Mouse (Mus musculus) lung, postnatal 0 days (tissue): ENCODE results near the gene Syne3.

Experiments
- CTCF ChIP-seq: IDR thresholded peaks from 2 replicates; pipeline ENCODE4 v1.5.1; 2016; ENCODE audit warnings: antibody characterized with exemption, mild to moderate bottlenecking
- EP300 ChIP-seq: IDR thresholded peaks from 2 replicates; pipeline ENCODE4 v1.6.1; 2016; ENCODE audit warnings: antibody characterized with exemption, mild to moderate bottlenecking, control low read depth

DNA sequence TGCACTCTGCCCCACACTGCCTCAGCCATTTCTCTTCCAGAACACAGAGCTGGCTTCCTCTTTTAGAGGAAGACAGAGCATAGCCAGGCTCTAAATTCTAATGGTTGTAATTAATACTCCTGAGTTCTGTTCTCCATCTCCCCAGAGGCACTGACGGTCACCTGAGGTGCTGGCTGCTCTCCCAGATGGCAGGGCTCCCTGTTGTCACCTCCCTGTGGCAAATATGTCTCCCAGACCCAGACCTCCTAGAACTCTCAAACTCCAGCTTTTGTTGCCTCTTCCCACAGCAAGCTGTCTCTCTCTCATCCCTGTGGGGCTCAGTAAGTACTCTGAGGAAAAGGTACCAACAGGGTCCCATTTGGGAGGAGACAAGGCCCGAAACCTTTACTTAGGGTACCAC is 23.6 kb downstream of the Syne3 start:
- TF ChIP-seq CTCF (no peak), EP300 (no peak)
